Mouse (Mus musculus): ENCODE measurements around the gene Bex6.
A peak's percentile ranks its signal among the peaks of the same experiment; 100 is the strongest.
"Not testable (repeated sequence)": the region's sequence is repeated elsewhere in the genome, so short reads cannot be mapped to it uniquely, and the experiment has no call there.

The Bex6 gene

GRCm38 (mm10) chr16:32174340-32175005 lies 5.2 kb upstream of the Bex6 start:
- no peak for DNase-seq (ENCODE audit: low spot score in 2 of 2)

GRCm38 (mm10) chr16:32175029-32175428 lies 4.6 kb upstream of the Bex6 start:
- no peak for DNase-seq (ENCODE audit: low spot score in 2 of 2)

- no peak for DNase-seq (ENCODE audit: low spot score in 2 of 2)
Measured at GRCm38 (mm10) chr16:32176896-32177686, 2.5 kb upstream of the Bex6 start.

GRCm38 (mm10) chr16:32186056-32186455 lies 6.4 kb downstream of the Bex6 start:
- no peak for DNase-seq (ENCODE audit: low spot score in 2 of 2)

- DNase-seq (ENCODE audit: low spot score in 2 of 2): no peak
Measured at GRCm38 (mm10) chr16:32189109-32189508, 9.5 kb downstream of the Bex6 start.

- no peak for DNase-seq (ENCODE audit: low spot score in 2 of 2)
Measured at GRCm38 (mm10) chr16:32190011-32190441, 10.4 kb downstream of the Bex6 start.

GRCm38 (mm10) chr16:32200256-32201003 lies 20.8 kb downstream of the Bex6 start:
- DNase-seq (ENCODE audit: low spot score in 2 of 2): no peak

GRCm38 (mm10) chr16:32201004-32201325 lies 21.3 kb downstream of the Bex6 start:
- DNase-seq (ENCODE audit: low spot score in 2 of 2): no peak

- DNase-seq (ENCODE audit: low spot score in 2 of 2): peak; percentile 15 to 43
Measured at GRCm38 (mm10) chr16:32202681-32203080, 23.1 kb downstream of the Bex6 start.

- no peak for DNase-seq (ENCODE audit: low spot score in 2 of 2)
Measured at GRCm38 (mm10) chr16:32204902-32205301, 25.3 kb downstream of the Bex6 start.

- DNase-seq (ENCODE audit: low spot score in 2 of 2): no peak
Measured at GRCm38 (mm10) chr16:32214156-32214555, 34.5 kb downstream of the Bex6 start.

- no peak for DNase-seq (ENCODE audit: low spot score in 2 of 2)
Measured at GRCm38 (mm10) chr16:32214804-32215576, 35.4 kb downstream of the Bex6 start.

- no peak for DNase-seq (ENCODE audit: low spot score in 2 of 2)
Measured at GRCm38 (mm10) chr16:32221803-32222202, 42.2 kb downstream of the Bex6 start.

- no peak for DNase-seq (ENCODE audit: low spot score in 2 of 2)
Measured at GRCm38 (mm10) chr16:32222399-32222798, 42.8 kb downstream of the Bex6 start.

GRCm38 (mm10) chr16:32232050-32232449 lies 52.4 kb downstream of the Bex6 start:
- not testable (repeated sequence) for DNase-seq (ENCODE audit: low spot score in 2 of 2)

Measured in frontal cortex, postnatal 25 days (tissue).